Mouse (Mus musculus) thymus, postnatal 25 days (tissue): ENCODE measurements around the gene Crip1.

Source experiments
- DNase-seq: peaks from one replicate; pipeline ENCODE4 v3.0.0; 2022

Gene Crip1

DNA sequence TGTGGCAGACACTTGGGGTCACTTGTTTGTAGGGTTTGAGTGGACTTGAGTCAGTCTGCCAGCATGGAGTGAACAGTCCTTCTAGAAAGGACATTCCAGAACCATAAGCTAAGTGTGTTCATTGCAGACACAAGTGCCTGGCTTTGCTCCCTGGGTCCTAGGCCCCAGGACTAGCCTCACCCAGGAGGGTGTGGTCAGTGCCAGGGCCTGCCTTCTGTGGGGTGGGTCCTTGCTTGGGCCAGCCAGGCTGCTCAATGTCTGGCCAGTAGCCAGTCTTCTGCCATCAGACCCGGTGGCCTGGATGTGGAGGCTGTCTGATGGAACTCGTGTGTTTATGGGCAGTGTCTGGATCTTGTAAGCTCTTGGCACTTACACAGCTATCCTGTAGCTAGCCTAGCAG is 13.5 kb upstream of the Crip1 start:
- no peak for DNase-seq

DNA sequence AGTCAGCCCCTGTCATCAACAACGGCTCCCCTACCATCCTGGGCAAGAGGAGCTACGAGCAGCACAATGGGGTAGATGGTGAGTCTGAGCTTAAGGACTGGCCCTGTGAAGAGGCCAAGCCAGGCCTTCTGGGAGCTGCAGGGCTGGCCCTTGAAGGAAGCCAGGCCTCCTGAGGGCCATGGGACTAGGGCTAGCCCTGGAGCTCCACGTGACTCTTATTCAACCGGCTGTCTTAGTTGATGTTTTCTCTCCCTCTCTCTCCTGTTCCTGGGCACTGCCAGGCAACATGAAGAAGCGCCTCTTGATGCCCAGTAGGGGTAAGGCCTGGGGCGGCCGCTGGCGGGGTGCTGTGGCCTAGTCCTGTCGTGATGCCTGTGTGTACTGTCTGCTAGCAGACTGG is 12.9 kb upstream of the Crip1 start:
- DNase-seq: no peak

DNA sequence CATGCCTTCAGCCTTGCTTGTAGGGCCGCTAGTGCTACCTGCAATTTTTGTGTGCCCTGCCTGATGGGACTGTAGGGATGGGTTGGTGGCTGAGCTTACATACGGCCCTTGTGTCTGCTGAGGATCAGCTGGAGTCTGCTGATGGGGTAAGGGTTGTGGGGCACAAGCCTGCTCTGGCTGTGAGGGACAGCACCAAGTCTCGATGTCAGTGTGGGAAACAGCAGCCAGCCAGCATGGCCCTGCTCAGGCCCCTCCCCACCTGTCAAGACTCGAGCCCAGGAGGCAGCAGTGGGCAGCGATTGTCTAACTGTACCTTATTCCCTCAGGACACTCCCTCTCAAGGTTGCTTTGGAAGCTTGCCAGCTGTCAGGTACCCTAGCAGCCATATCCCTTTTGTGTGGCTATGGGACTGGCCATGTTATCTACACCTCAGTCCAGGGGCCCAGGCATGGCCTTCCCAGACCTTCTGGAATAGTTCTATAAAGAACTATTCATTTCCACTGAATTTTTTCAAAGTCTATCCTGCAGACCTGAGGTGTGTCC is 12.2 kb upstream of the Crip1 start:
- no peak for DNase-seq

DNA sequence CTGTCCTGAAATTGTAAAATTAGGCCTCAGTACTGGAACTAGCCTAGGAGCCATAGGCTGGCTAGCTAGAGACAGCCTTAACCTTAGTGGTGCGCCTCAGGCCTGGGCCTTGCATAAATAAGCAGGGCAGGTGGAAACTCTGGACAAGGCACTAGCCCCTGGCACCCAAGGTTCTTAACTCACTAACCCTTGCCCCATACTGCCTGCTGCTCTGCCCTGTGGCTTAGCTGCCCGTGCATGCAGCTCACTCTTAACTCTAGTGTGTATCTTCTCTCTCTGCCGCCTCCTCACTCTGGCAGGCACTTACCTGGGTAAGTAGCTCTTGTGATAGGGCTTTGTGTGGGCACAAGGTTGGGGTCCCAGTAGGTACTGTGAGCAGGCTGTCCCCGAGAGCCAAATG is 11.6 kb upstream of the Crip1 start:
- DNase-seq: no peak

- DNase-seq: no peak
These were observed 10.7 kb upstream of the Crip1 start for GRCm38 (mm10) chr12:113135401-113135800.

DNA sequence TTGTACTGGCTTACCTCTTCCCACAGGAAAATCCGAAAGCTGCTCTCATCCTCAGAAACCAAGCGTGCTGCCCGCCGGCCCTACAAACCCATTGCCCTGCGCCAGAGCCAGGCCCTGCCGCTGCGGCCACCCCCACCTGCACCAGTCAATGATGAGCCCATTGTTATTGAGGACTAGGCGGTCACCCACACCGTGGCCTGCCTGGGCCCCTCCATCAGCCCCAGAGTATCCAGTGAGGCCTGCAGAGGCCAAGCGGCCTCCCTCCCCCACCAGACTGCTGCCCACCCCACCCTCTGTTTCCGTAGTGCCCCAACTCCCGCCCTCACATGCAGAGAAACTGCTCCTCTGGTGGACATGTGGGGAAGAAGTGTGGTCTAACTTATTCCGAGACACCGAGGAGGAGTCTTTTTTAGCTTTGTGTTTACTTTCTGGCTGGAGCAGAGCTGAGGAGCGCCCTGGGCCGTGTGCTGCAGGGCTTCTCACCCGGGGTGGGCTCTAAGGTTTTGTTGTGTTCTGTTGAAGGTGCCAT is 9.6 kb upstream of the Crip1 start:
- no peak for DNase-seq

DNA sequence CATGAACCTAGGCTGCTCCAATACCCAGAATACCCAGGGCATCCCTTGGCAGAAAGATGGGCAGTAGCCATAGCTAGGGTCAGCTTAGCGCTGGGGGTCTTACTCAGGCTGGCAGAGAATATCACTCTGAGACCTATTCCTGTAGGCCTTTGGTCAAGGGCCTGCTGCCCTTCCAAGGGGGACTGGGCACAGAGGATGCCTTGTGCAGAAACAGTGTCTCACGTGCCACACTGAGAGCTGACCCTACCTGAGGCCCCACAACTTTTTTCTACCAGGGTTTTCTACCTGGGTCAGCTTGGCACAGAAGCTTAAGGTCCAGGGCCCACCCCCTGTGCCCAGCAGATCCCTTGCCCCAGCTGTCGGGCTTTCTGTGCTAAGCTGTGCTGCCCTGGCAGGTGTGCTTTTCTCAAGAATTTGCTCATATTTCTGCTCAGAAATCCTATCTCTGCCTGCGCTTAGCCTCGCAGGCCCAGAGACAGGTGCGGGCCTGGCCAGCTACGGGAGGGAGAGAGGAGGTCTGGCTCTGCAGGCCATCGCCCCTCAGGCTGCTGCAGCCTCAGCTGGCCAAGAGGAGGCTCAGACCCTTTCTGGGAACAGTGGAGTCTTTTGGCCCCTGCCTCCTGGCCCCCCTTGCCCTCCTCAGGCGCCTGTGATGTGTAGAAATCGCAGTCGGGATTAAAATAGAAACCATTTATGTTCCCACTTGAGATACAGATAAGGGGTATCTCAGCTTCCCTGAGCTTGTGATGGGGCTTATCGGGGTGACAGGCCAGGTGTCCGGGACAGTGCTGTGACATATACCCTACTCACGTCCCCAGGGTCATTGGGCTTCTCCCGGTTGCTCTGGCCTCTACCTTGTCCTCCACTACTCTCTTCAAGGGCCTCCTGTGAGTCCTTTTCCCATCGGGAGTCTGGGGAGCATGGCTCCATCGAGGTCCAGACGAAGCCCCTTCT is 8.6 kb upstream of the Crip1 start:
- no peak for DNase-seq

DNA sequence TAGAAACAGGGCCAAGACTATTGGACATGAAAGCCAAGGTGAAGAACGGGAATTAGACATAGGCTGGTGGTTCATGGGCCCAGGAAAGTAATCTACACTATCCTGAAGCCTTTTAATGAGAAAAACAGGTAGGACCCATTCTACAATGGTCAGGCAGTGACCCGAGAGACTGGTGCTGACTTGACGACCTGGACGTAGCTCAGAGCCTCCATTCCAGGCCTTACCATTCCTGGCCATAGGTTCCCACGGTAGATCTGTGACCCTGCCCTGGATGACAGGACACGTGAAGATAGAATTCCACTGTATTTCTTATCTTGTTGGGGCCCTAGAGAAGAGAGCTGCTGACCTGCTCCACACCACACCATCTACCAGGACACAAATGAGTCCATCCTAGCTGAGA is 7.8 kb upstream of the Crip1 start:
- no peak for DNase-seq

DNA sequence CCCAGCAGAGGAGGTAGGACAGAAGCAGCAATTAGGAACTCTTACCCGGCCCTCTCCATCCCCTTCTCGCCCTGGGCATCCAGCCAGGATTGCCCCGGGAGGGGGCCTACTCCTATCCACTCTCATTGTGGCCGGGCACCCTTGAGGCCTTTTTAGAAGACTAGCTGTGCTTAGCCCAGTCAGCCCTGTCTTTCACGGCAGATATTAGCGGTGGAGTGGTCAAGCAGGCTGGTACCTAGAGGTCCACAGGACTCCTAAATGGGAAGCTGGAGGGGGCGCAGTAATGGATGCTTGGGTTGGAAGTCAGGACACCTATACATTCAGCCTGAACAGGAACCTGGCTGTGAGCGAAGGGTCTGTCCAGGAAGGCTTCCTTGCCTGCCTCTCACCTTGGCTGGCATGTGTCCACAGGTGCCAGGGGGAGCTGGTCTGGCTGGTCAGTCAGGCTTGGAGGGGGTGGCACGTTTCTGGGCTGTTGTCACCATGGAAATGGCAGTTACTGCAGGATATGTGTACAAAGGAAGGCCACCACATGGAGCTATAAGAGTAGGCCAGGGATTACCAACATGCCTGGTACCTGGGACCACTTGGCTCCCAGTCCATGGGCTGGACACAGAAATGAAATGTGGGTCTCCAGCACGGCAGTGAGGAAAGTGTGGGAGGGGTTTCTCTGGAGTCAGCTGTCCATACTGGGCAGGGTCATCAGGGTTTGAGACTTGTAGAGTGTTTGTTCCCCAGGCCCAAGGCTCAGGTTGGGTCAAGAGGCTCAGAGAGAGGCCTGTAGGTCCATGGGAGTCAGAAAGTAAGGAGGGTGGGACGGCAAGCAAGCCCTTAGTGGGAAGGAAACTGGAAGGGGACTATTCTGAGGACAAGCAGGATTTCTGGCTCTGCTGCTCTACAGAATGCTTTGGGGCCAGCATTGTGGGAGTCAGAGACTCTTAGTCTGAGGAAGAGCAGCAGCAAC is 6.9 kb upstream of the Crip1 start:
- no peak for DNase-seq

DNA sequence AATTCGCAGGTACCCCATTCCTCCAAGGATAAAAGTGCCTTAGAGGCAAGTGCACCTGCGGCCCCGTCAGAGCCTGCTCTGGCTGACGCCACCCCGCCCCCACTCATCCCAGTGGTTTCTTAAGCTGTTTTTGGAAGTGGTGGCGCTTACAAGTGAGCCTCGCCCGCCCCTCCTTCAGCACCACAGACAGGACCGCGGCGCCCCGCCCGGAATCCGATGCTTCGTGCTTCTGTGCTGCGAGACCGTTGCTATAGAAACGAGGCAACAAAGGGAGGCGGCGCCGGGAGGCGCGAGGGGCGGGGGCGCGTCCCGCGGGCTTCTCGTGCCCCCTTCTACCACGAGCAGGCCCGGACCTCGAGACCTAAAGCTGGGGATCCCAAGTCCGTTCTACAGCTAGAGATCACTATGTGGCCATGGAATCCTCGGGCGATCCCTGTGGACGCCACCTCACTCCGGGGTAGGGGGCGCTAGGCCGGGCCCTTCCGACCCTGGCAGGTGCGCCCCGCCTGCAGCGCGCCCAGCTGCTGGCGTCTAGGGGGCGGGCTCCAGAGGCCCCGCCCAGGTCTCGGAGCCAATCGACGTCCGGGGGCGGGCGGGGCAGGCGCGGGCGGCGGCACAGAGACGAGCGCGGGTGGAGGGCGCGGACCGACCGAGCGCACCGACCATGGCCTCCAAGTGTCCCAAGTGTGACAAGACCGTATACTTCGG is 6.1 kb upstream of the Crip1 start, which contains the start of gene Crip2:
Gene Crip2 (plus strand): TSS at position 329 of the 708 bp plus-strand sequence.
- DNase-seq: peak; percentile 93

DNA sequence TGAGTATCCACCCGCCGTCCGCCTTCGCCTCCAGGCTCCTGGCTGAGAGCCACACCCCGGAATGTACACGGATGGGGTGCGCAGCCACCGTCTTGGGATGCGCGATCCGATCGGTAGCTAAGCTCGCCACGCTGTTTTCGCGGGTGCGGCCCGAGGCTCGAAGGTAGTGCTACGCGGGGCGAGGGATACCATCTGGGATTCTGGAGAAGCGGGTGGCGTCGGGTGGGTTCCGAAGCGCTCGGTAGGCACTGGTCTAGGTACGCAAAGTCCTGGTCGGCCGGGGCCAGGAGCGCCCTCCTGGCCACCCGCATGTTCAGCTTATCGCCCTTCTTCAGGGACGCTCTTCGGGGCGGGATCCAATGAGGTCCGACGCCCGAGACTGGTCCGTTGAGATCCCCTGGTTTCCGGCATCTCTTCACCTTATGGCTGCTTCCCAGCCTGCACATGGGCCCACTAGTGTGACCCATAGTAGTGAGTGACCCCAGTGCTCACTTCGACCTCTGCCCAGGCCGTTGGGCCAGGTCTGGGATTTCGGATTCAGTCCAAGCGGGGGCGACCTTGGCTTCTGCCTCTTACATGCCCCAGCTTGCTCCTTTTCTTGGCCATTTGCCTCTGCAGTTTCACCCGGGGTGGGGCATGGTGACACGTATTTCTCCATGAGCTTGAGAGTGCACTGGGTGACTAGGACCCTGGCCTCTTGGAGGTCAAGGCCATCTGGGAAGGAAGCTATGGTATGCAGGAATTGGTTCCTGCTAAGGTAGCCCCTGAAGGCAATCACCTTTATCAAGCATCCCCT is 5.3 kb upstream of the Crip1 start:
- no peak for DNase-seq

- no peak for DNase-seq
These were observed 4.6 kb upstream of the Crip1 start for GRCm38 (mm10) chr12:113141531-113141973.

- no peak for DNase-seq
These were observed 3.8 kb upstream of the Crip1 start for GRCm38 (mm10) chr12:113142021-113142975.

DNA sequence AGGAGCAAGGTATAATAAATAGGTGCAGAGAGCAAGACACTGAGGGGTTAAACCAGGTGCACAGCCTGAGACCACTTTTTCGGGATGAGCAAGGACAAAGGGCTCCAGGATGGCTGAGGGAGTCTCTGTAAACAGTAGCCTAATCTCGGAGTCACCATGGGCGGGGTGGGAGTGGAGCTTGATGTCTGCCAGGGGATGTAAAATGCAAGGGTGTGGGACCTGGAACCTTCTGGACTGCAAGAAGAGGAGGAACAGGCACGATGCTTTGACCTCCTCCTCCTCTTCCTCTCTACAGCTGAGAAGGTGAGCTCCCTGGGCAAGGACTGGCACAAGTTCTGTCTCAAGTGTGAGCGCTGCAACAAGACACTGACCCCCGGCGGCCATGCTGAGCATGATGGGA is 3.0 kb upstream of the Crip1 start:
- DNase-seq: no peak

- peak; percentile 54 for DNase-seq
These were observed 1.9 kb upstream of the Crip1 start for GRCm38 (mm10) chr12:113144001-113144756.

DNA sequence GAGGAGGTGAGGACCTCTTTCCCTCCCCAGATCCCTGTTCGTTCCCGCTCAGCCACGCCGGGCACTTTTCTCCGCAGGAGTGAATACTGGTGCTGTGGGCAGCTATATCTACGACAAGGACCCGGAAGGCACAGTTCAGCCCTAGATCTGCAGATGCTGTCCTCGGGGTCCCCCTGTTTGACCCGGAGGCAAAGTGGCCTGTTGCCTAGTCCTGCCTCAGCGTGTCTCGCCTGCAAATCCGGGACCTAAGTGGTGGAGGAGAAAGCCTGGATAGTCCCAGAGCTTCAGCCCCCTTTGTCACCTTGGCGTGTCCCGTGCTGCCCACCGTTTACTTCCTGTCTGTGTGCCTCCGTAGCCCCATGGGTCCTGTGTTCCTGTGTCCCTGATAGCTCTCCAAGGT is 1.2 kb upstream of the Crip1 start:
- no peak for DNase-seq

DNA sequence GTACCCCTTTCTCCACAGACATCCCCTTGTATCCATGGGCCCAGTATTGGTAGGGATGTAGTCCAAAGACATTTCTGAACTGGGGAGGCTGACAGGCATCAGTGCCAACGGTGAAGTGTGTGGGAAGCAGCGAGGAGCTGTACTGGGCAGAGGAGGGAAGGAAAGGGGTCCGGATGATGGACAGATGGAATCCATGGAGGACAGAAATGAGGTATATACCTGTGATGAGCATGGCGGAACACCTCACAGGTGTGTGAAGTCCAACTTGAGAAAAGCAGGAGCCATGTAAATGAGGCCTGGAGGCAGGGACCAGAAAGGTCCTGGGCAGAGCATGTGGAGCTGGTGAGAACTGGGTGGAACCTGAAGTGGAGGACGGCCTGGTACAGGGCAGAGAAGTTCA is 525 bp upstream of the Crip1 start:
- DNase-seq: no peak

- DNase-seq: no peak
These were observed 1.4 kb downstream of the Crip1 start for GRCm38 (mm10) chr12:113147481-113147880.

DNA sequence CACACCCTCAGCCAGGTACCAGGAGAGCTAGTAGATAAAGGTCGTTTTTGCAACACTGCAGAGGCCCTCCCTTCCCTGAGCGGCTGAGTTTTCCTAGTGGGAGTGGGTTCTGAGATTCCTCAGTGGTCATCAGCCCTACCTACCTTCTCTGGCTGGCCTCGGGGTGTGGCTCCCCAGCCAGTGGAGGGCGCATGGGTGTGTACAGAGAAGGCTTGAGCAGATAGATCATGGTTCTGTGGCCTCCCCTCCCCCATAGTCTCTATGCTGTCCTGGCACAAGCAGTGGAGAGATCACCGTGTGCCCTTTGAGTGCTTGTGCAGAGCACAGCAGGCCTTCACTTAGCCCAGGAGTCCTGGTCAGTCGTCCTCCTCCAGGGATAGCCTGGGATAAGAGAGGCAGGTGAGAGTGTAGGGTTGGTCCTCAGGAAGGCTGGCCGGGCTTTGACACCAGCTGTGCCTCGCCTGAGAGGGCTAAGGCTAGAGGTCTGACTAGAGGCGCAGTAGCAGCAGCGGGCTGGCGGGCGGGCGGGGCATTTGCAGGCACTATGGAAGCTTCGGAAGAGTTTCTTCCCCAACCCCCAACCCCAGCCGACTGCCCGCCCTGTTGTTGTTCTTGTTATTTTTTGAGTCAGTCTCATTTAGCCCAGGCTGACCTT is 2.4 kb downstream of the Crip1 start:
- no peak for DNase-seq
